Mouse (Mus musculus) adrenal gland, adult (tissue): ENCODE data around the gene Gm49394.
A peak's percentile ranks its signal among the peaks of the same experiment; 100 is the strongest.

Experiments used
- DNase-seq, 2 experiments: peaks; one replicate each; pipeline ENCODE4 v3.0.0; 2022 to 2023; ENCODE audit warnings: low spot score in 1 of 2; ENCODE audit not compliant: inconsistent age in 2 of 2

Gene Gm49394

GRCm38 (mm10) chr7:142659181-142659681, 10.5 kb downstream of the Gm49394 start:
- DNase-seq, result peak; percentile 25 to 51

DNA sequence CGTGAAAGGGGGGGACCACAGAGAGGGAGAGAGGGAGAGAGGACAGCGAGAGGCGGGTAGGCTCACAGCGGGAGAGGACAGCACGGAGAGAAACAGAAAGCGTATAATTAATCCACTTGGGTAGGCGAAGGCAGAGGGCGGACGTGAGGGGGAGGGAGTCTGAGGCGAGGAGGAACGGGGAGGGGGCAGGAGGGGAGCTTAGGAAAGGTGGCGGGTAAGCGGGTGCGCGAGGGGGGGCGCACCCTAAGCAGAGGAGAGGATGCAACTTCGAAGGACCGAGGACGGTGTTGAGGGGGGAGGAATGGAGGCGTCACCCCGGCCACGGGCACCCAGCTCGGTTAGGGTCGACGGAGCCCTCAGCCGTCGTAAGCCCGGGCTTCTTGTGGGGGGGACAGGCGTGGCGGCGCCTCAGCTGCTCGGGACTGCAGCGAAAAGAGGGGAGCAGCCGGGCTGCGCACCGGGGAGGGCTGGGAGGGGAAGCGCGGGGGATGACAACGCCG, 11.0 kb downstream of the Gm49394 start:
- no peak for DNase-seq

GRCm38 (mm10) chr7:142657821-142658614, 11.7 kb downstream of the Gm49394 start:
- DNase-seq, result no peak

DNA sequence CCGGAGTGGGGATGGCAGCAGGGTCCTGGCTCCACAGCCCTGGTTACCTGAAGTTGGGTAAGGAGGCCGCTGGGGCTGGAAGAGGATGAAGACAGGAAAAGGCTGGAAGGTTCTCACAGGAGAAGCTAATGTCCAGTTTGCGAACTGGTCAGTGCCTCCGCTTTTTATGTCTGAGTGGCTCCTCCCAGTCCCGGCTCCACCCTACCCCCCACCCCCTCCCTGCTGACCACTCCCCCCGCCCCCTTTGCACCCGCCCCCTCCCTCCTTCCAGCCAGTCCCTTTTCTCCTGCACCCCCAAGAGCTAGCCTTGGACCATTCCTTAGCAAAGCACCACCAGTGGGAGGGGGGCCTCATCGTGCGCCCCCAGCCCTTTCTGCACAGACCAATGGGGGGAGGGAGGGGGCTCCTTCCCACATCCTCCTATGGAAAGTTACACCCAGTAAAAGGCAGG, 12.4 kb downstream of the Gm49394 start:
- no peak for DNase-seq

- no peak for DNase-seq
Observed at GRCm38 (mm10) chr7:142656055-142656454, 13.7 kb downstream of the Gm49394 start.

GRCm38 (mm10) chr7:142655633-142656032, 14.1 kb downstream of the Gm49394 start:
- no peak for DNase-seq

DNA sequence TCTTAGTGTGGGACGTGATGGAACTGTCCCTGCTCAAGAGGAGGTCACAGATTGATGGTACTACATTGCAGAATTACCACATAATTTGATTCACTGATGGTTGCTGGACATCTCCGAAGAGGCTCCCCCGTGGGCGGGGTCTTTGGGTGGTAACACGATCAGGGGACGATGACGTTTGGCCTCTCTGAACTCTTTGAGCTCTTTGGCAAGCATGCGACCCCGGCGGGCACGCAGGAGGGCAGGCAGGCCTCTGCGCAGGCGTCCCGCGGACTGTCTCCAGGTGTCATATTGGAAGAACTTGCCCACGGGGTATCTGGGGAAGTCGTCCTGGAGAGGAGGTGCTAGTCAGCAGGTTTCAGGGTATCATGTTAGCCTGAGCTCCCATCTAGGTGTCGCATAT, 16.0 kb downstream of the Gm49394 start:
- no peak for DNase-seq

DNA sequence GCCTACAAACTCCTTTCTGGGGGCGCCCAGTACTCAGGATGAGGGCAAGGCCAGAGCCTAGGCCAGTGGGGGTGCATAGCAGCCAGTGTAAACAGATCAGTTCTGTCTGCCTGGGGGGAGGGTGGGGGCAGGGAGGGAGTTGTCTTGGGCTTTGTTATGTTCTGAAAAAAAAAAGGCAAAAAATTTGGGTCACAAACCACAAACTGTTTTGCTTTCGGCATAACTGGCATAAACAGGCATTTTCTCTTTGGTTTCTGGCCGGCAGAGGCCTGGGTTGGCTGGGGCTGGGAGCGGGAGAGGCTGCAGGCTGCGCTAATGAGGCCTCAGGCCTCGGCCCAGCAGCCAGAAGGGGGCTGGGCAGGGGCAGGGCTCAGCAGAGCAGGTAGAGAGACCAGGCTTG, 23.1 kb downstream of the Gm49394 start:
- DNase-seq, result no peak

DNA sequence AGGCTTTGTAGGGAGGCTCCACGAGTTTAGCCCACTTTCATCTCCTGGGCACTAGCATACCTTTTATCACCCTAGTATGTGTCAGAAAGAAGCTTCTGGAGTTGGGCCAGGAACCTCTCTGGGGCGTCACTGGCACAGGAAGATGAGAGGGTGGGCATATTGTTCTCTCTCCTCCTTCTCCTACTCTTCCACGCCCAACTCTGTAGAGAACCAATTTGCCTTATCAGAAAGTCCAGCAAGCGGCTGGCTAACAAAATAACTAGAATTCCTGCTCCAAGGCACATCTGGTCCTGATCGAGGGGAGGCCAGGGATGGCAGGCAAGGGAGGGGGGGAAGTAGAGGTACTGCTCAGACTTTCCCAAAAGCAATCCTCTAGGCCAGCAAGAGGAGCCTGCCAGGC, 24.7 kb downstream of the Gm49394 start:
- no peak for DNase-seq

GRCm38 (mm10) chr7:142636178-142636577, 33.6 kb downstream of the Gm49394 start:
- DNase-seq, result no peak

GRCm38 (mm10) chr7:142630691-142631090, 39.1 kb downstream of the Gm49394 start:
- DNase-seq, result peak in 1 of 2 experiments; percentile 47

DNA sequence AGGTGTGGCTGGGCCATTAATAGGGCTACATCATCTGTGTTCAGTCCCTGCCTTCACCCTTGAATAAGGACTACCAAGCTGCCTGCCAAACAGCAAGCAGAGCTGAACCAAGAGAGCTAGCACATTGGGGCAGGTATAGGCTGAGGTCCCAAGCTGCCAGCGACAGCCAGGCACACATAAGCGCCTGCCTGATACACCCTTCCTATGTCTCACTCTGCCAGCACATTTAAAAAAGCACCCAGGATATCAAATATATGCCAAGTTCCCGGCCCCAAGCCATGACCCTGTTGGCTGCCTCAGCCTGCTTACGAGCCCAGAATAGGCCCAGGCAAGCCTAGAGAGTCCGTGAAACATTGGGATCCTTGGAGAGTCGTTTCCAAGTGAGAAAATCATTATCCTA, 39.9 kb downstream of the Gm49394 start:
- peak in 1 of 2 experiments; percentile 37 for DNase-seq

DNA sequence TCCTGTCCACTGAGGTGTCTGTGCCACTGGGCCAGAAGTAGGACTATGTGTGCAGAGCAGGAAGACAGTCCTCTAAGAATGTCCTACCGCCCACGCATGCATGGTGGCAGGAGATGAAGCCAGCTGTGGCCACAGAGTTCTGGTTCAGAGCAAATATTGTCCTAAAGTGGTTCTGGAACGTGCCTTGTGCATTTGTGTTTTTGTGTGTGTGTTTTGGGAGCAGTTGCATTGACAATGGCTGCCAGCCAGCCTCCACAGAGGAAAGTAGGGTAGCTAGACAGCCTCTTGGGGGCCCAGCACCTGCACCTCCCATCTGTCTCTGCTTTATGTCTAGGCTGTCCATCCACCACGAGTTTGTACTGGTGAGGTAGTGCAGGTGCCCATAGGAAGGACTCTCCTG, 47.6 kb downstream of the Gm49394 start:
- no peak for DNase-seq

DNA sequence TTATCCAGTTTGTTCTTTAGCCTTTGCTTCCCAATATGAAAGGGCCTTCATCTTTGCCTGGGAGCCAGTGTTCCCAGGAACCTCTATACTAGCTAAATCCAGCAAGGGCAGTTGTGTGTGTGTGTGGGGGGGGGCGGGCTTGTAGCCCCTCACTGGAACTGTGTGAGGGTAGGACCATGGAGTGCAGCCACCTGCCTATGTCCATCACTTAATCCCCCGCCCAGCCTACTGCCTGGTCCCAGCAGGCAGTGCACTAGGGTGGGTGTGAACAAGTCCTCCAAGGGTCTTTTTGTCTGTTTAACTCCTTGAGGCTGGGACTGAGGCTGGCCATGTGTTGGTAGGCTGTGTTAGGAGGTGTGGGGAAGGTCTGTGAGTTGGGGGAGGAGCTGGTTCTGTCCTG, 56.7 kb downstream of the Gm49394 start:
- DNase-seq, result no peak

GRCm38 (mm10) chr7:142610627-142611406, 58.9 kb downstream of the Gm49394 start:
- peak; percentile 33 to 81 for DNase-seq

GRCm38 (mm10) chr7:142600921-142601320, 68.8 kb downstream of the Gm49394 start:
- no peak for DNase-seq
